Mouse (Mus musculus) liver, embryonic 11.5 days (tissue): ENCODE measurements around the gene Grin2d. TPM values are rescaled to one million over a fixed set of nuclear protein-coding genes. Genes with fewer than 3 reads are reported as not detected.
A peak's percentile ranks its signal among the peaks of the same experiment; 100 is the strongest.
"Not testable (repeated sequence)": the region's sequence is repeated elsewhere in the genome, so short reads cannot be mapped to it uniquely, and the experiment has no call there.

Experiments
- ATAC-seq: fragments of 200-750 bp; cut with Nextera tagmentation; replicated peaks from 2 replicates; pipeline ENCODE4 v1.8.0; 2017; ENCODE audit warnings: moderate number of reproducible peaks, mild to moderate bottlenecking, moderate TSS enrichment, moderate library complexity; ENCODE audit not compliant: low FRiP score
- DNase-seq: peaks from one replicate; pipeline ENCODE4 v3.0.0-alpha.2; 2017; ENCODE audit warnings: low spot score
- H3K27ac ChIP-seq: fragments of 300-500 bp; sonication (generic); 2 replicates; pipeline ENCODE4 v1.5.1; 2014; ENCODE audit warnings: mild to moderate bottlenecking, low read depth, low read length, control low read depth
- H3K27me3 ChIP-seq: fragments of 300-500 bp; sonication (generic); replicated peaks from 2 replicates; pipeline ENCODE4 v1.6.1; 2014; ENCODE audit warnings: low read length, mixed read lengths; ENCODE audit not compliant: control insufficient read depth, insufficient read depth
- H3K36me3 ChIP-seq: fragments of 300-500 bp; sonication (generic); 2 replicates; pipeline ENCODE4 v1.6.1; 2014; ENCODE audit warnings: mild to moderate bottlenecking, low read length, moderate library complexity, mixed read lengths; ENCODE audit not compliant: control insufficient read depth, insufficient read depth
- H3K4me1 ChIP-seq: fragments of 300-500 bp; sonication (generic); replicated peaks from 2 replicates; pipeline ENCODE4 v1.6.1; 2014; ENCODE audit warnings: low read length, mixed read lengths; ENCODE audit not compliant: control insufficient read depth, insufficient read depth
- H3K4me2 ChIP-seq: fragments of 300-500 bp; sonication (generic); 2 replicates; pipeline ENCODE4 v1.6.1; 2014; ENCODE audit warnings: mild to moderate bottlenecking, control low read depth, moderate library complexity
- H3K4me3 ChIP-seq: fragments of 300-500 bp; sonication (generic); 2 replicates; pipeline ENCODE4 v1.5.1; 2014; ENCODE audit warnings: low read depth, low read length, control low read depth
- H3K9ac ChIP-seq: fragments of 300-500 bp; sonication (generic); 2 replicates; pipeline ENCODE4 v1.6.1; 2014; ENCODE audit warnings: low read depth, low read length, control low read depth
- H3K9me3 ChIP-seq: fragments of 300-500 bp; sonication (generic); 2 replicates; pipeline ENCODE4 v1.6.1; 2016; ENCODE audit warnings: low read length, inconsistent platforms, mixed read lengths; ENCODE audit not compliant: control insufficient read depth
- WGBS: fragments of 180-500 bp; shearing (Covaris S2); extraction: QIAGEN DNeasy Blood & Tissue Kit; methylation state at CpG from one replicate; pipeline ENCODE4 v1.1.7; 2014; 5-methylcytosine and 5-hydroxymethylcytosine counted together
- polyA plus RNA-seq: library from polyadenylated mRNA; unstranded; fragments of >200 nt; fragmentation: Nextera tagmentation; extraction: Ambion mirVana; gene quantifications from 2 replicates; pipeline ENCODE4 v1.2.1, GENCODE M21; 2014

Grin2d gene
- polyA plus RNA-seq, 1 experiment from 2014 or later: 0.23 TPM

- Histone ChIP-seq H3K9ac (no peak overlapping the region), H3K4me3 (no peak overlapping the region), H3K4me1 (0 out of 2 replicates have a peak, but pooled peaks cover 2% of the 10 kb centered on the region), H3K36me3 (peaks cover 11% of the 10 kb centered on the region; the same call in 1 of the 2 replicates), H3K4me2 (no peak overlapping the region), H3K27me3 (no peaks in the 10 kb centered on the region), H3K27ac (no peak overlapping the region), H3K9me3 (no peaks in the 10 kb centered on the region; the same call in 1 of the 2 replicates)
- no peak for ATAC-seq
- DNase-seq: no peak
- 82% methylated on average over 9 of the region's 9 CpGs for WGBS
Observed at GRCm38 (mm10) chr7:45906622-45907021, 28.4 kb upstream of the Grin2d start.

DNA sequence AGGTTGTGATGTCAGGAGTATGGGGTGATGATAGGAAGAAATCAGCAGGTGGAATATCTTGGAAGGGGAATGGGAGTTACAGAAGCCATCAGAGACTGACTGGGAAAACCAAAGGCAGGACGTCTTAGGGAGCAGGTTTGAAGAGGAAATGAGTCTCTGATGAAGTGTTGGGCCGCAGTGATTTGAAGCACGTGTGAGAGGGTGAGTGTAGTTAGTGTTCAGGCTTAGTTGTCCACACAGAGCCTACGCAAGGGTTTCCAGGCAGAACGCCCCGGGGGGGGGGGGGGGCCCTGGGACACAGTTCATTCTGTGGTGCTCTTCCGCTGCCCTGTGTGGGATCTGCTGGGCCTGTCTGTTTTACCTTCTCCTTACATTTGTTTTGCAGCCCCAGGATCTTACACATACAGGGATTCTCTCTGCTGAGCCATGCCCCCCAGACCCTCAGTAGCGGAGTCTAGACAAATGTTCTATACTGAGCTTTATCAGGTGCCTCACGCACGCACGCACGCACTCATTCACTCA, 24.4 kb upstream of the Grin2d start:
- Histone ChIP-seq H3K4me2 (no peak overlapping the region), H3K27ac (no peak overlapping the region), H3K9ac (no peak overlapping the region), H3K9me3 (no peaks in the 10 kb centered on the region), H3K27me3 (no peaks in the 10 kb centered on the region), H3K4me3 (no peak overlapping the region), H3K4me1 (peaks cover 4% of the 10 kb centered on the region; the same call in 1 of the 2 replicates), H3K36me3 (no peaks in the 10 kb centered on the region)
- no peak for ATAC-seq
- no peak for DNase-seq
- 80% methylated on average over 11 of the region's 12 CpGs for WGBS

DNA sequence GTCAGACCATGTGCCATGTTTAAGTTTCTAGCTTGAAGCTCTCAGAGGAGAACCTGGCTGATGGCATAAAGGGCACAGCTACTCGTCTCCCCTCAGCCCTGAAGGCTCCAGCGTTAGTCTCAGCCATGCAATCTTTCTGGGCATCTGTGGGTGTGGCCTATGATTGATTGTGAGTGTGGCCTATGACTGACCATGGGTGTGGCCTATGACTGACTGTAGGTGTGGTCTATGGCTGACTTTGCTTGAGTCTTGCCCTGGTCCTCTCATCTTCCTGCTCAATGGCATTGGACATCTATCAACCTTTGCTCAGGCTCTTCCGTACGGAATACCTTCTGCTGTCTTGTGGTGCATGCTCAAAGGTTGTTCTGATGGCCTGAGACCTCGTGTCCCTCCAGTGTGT, 23.4 kb upstream of the Grin2d start:
- H3K27ac ChIP-seq: no peak overlapping the region
- no peak overlapping the region for H3K4me2 ChIP-seq
- DNase-seq (no peak), ATAC-seq (peak; percentile 60)
- no peaks in the 10 kb centered on the region for H3K36me3 ChIP-seq
- peaks cover 4% of the 10 kb centered on the region; the same call in 1 of the 2 replicates for H3K4me1 ChIP-seq
- no peak overlapping the region for H3K9ac ChIP-seq
- H3K9me3 ChIP-seq: no peaks in the 10 kb centered on the region
- H3K27me3 ChIP-seq: no peaks in the 10 kb centered on the region
- WGBS: 52% methylated on average over 5 of the region's 5 CpGs
- no peak overlapping the region for H3K4me3 ChIP-seq

GRCm38 (mm10) chr7:45898125-45898524, 19.9 kb upstream of the Grin2d start:
- peak overlapping the region; percentile 80; the same call in 1 of the 2 replicates for H3K9ac ChIP-seq
- H3K36me3 ChIP-seq, ATAC-seq, H3K9me3 ChIP-seq, DNase-seq, H3K4me1 ChIP-seq, H3K27me3 ChIP-seq: not testable (repeated sequence)
- peak overlapping the region; percentile 77 for H3K4me2 ChIP-seq
- H3K4me3 ChIP-seq: peak overlapping the region; percentile 58
- WGBS: 51% methylated on average over 4 of the region's 4 CpGs
- peak overlapping the region; percentile 70; the same call in 1 of the 2 replicates for H3K27ac ChIP-seq

GRCm38 (mm10) chr7:45897258-45897757, 19.1 kb upstream of the Grin2d start:
- DNase-seq (peak; percentile 69), ATAC-seq (peak; percentile 69)
- H3K27ac ChIP-seq: peak overlapping the region; percentile 70
- no peaks in the 10 kb centered on the region for H3K9me3 ChIP-seq
- no peaks in the 10 kb centered on the region for H3K36me3 ChIP-seq
- H3K27me3 ChIP-seq: no peaks in the 10 kb centered on the region
- peaks cover 8% of the 10 kb centered on the region for H3K4me1 ChIP-seq
- peak overlapping the region; percentile 80 for H3K9ac ChIP-seq
- 1% methylated on average over 19 of the region's 19 CpGs for WGBS
- H3K4me3 ChIP-seq: peak overlapping the region; percentile 58
- H3K4me2 ChIP-seq: peak overlapping the region; percentile 77

- under 1% methylated on average over 40 of the region's 40 CpGs for WGBS
- H3K9ac ChIP-seq: peak within 1 kb of the TSS; percentile 80
- no peaks in the 10 kb centered on the region for H3K27me3 ChIP-seq
- H3K4me3 ChIP-seq: peak within 1 kb of the TSS; percentile 58
- peak; percentile 83 for ATAC-seq
- DNase-seq: peak; percentile 95
- peak within 1 kb of the TSS; percentile 77 for H3K4me2 ChIP-seq
- H3K36me3 ChIP-seq: no peaks in the 10 kb centered on the region
- H3K4me1 ChIP-seq: peaks cover 6% of the 10 kb centered on the region
- H3K27ac ChIP-seq: peak within 1 kb of the TSS; percentile 70
- H3K9me3 ChIP-seq: no peaks in the 10 kb centered on the region
Observed at GRCm38 (mm10) chr7:45896517-45897257, 18.5 kb upstream of the Grin2d start, which contains the start of the genes Syngr4 and Tmem143. Gene Syngr4 (minus strand): TSS chr7:45896714. Gene Tmem143 (plus strand): TSS chr7:45896941.

DNA sequence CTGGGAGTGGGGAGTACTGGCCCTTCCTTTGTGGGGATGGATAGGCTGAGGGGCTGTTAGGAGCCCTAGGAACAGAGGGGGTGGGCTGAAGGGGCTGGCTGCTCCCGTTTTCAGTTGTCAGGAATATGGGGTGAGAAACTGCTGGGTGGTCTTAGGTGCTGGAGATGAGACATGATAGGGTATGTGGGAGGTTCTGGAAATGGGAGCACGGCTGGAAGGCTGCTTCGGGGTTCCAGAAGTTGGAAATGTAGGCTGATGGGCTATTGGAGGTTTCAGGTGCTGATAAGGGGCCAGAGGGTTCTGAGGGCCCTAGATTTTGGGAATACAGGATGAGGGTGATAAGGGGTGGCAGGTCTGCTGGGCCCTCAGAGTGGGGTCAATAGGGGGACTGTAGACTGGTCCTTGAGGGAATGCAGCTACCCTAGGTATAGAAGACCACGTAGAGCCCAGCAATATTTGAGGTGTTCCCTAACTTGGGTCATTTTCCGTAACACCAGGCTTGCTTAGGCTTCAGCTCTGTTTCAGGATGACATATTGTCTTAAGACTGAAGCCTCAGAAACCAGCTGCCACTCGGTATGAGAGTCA, 17.8 kb upstream of the Grin2d start:
- H3K9me3 ChIP-seq: no peaks in the 10 kb centered on the region
- H3K27ac ChIP-seq: peak overlapping the region; percentile 49; the same call in 1 of the 2 replicates
- peaks cover 5% of the 10 kb centered on the region for H3K4me1 ChIP-seq
- peak overlapping the region; percentile 54 for H3K9ac ChIP-seq
- no peaks in the 10 kb centered on the region for H3K36me3 ChIP-seq
- ATAC-seq (no peak; the same call in 1 of the 2 replicates), DNase-seq (no peak)
- H3K4me3 ChIP-seq: 0 out of 2 replicates have a peak overlapping the region, but pooled peaks have one; percentile 58
- WGBS: 72% methylated on average over 6 of the region's 6 CpGs
- H3K4me2 ChIP-seq: peak overlapping the region; percentile 55
- H3K27me3 ChIP-seq: no peaks in the 10 kb centered on the region

DNA sequence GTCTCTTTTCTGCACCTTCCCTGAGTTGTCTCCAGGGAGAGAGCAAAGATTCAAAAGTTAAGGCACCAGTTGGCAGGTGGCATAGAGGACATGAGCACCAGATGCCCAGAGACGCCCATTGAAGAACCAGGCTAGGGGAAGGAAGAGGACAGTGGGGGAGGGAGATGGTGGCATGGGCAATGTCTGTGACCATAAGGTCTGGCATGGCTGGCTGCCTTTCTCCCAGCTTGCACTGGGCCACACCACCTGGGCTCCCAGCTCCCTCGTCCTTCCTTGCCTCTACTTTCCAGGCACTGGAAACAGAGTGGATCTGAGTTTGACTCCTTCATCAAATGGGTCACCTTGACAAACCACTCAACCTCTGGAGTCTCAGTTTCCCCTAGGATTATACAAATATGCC, 14.5 kb upstream of the Grin2d start:
- Histone ChIP-seq H3K36me3 (no peaks in the 10 kb centered on the region), H3K27me3 (no peaks in the 10 kb centered on the region), H3K4me1 (peaks cover 5% of the 10 kb centered on the region; the same call in 1 of the 2 replicates), H3K4me3 (no peak overlapping the region), H3K9ac (no peak overlapping the region), H3K9me3 (no peaks in the 10 kb centered on the region), H3K4me2 (no peak overlapping the region), H3K27ac (no peak overlapping the region)
- 76% methylated on average over 2 of the region's 2 CpGs for WGBS
- no peak for DNase-seq
- no peak for ATAC-seq
